Mouse (Mus musculus) adrenal gland, adult (tissue): ENCODE data around the gene Plscr1.

Experiments
- DNase-seq, 2 experiments: peaks; one replicate each; pipeline ENCODE4 v3.0.0; 2022 to 2023; ENCODE audit warnings: low spot score in 1 of 2; ENCODE audit not compliant: inconsistent age in 2 of 2

The Plscr1 gene

DNA sequence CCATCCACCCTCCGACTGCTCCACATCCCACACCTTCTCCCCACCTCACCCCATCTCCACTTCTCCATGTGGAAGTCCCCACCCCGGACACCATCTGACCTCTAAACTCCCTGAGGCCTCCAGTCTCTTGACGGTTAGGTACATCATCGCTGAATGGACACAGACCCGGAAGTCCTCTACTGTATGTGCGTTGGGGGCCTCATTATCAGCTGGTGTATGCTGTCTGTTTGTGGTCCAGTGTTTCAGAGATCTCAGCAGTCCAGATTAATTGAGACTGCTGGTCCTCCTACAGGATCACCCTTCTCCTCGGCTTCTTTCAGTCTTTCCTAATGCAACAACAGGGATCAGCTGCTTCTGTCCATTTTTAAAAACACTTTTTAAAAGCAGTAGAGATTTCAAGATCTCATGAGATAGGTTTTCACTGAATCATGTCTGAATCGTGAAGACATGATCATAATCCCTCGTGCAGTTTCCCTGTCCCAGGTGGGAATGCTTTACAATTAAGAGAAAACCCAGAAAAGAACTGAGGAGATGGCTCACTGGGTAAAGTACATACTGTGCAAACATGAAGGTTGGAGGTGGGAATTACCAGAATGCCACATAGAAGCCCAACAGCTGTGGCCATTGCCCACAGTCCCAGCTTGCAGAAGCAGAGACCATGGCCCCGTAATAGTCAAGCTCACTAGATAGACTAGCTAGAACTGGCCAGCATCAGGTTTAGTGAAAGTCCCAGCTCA is 4.2 kb downstream of the Plscr1 start:
- no peak for DNase-seq

DNA sequence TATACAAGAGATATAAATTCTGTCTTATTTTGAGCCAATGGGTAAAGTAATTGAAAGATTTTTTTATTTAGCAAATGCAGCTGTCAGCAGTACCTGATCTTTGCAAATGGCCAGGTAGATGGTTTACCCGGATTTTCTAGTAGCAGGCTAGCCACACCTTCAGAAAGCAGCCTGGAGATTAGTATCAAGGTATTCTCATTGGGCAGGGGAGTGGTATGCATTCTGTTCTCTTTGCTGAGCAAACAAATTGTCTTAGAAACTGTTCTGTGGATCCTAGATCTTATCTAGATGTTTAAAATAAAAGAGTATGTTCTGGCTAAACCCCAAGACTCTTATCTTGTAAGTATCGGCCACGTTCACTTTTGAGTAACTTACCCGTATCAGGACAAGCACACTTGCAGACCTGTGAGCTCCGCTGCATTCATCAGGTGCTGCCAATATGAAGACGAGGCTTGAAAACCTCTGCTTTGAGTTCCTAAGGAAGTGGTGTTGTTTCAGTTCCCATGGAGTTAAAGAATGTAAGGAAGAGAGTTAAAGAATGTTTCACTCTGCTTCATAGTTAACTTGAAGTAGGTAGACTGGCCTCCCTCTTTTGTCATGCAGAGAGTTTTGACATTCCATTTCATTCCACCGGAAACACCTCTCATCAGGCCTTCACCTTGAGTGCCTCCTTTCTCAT is 11.1 kb downstream of the Plscr1 start:
- DNase-seq: no peak

DNA sequence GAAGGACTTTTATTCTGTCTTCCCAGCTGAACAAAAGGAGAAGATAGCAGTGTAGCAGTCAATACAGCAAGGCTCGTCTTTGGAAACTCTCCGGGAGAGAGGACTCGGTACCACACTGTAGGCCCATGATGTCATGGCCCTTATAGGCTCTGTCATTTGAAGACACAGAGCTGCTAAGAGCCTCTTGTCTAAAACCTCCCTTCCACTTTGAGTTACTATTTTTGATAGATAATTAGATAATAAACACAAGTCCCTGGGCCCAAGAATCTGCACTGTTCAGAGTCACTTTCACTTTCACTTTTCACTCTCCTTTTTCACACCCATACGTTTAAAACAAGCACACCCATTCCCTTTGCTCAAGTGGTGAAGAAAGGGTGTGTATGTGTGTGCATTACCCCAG is 16.2 kb downstream of the Plscr1 start:
- peak in 1 of 2 experiments; percentile 66 for DNase-seq

DNA sequence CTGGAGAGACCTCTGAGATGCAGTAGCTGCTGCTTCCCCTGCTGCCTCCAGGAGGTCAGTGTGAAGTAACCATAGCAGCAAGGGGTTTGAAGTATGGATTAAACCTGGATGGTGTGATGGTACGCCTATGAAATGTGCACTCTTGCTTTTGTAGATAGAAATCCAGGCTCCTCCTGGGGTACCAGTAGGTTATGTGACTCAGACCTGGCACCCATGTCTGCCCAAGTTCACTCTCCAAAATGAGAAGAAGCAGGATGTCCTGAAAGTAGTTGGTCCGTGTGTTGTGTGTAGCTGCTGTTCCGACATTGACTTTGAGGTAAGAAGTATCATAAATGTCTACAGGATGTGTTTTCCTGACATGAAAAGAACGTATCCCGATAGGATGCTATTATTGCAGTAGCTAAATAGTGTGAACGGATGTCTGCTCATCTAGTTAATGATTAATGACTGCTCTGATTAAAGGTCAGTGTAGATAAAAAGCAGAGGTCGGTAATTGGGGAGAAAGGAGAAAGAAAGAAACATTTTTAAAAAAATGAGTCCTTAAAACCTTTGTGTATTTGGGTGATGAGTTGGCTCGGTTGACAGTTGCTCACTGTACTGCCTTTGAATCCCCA is 17.1 kb downstream of the Plscr1 start:
- no peak for DNase-seq

DNA sequence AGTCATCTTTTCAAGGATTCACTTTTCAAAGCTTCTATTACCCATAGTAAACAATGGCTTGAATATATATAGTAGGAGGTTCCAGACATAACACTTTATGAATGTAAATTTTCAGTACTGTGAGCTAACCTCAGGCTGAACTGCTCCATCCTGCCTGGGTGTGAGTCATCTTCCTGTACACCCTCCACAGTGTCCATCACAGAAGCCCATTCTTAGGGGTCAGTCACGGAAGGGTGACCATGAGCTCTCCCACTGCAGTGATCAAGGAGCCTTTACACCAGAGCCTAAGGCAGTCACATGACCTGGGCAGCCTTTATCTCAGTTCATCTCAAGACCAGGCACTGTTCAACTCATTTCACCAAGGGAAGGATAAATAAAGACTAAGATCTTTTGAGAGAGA is 18.2 kb downstream of the Plscr1 start:
- DNase-seq: no peak

DNA sequence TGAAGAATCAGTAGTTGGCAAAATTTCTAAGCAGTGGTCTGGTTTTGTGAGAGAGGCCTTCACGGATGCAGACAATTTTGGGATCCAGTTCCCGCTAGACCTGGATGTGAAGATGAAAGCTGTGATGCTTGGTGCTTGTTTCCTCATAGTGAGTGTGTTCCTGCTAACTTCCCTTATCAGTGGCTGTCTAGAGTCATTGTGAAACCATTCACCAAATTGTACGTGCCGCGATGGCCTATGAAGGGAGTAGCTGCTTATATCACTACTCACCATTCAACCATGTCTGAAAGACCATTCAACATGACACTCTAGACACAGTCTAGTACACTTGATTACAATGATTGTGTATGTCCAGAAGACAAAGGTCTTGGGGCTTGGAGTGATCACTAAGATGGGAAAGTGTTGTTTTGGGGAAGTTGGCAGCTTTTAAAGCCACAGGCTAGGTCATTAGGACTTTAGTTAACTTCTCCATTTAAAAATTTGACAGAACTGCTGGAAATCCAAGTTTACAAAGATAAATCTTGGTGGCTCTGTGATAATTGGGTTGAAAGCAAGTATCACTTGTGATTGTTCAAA is 20.4 kb downstream of the Plscr1 start:
- DNase-seq: no peak

DNA sequence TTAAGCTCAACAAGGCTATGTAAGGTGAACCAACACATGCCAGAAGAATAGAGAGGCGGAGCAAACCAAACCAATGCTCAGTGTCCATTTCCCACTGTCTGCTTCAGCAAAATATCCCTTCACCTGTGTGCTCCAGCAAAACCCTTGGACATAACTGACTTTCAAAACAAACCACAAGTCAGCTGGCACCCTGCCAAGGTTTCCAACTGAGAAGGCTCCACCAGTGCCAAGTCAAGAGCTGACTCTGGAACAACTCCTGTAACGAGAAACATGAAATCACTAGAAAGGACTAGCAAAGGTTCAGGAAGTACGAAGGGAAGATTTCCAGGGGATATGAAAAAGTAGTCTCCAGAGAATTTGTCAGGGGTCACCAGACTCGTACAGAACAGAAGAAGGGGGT is 21.4 kb downstream of the Plscr1 start:
- DNase-seq: peak; percentile 63 to 91

DNA sequence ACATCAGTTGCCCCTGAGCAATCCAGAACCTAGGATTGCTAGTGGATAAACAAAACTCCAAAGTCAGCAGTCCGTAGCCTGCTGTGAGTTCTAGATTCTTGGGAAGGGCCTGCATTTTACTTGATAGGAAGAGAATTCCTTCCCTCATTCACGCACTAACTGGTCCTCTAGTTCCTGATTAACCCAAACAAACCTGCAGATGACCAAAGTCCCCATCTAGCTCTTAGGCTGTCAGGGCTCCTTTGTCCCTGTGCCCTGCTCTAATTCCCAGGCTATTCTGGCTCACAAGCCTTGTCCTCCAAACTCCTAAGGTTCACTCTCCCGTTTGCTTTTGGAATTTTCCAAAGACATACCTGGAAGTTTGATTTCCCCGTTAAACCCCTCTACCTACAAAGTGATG is 23.1 kb downstream of the Plscr1 start:
- DNase-seq: no peak

DNA sequence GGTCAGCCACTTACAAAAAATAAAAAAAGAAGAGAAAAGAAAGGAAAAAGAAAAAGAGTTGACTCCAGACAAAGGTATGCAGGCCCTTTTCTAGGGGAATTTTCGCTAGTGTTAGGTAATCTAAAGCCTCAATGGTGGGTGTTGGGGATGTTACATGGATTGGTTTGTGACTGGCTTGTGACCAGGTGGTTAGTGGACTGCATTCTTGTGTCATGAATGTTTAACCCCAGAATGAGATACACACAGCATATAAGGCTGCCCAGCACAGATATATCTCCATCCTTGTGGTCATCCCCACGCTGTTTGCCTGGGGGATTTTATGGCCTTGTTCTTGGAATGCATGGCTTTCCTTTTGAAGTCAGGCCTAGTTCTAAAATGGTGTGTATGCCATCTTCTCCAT is 23.7 kb downstream of the Plscr1 start:
- DNase-seq: no peak

DNA sequence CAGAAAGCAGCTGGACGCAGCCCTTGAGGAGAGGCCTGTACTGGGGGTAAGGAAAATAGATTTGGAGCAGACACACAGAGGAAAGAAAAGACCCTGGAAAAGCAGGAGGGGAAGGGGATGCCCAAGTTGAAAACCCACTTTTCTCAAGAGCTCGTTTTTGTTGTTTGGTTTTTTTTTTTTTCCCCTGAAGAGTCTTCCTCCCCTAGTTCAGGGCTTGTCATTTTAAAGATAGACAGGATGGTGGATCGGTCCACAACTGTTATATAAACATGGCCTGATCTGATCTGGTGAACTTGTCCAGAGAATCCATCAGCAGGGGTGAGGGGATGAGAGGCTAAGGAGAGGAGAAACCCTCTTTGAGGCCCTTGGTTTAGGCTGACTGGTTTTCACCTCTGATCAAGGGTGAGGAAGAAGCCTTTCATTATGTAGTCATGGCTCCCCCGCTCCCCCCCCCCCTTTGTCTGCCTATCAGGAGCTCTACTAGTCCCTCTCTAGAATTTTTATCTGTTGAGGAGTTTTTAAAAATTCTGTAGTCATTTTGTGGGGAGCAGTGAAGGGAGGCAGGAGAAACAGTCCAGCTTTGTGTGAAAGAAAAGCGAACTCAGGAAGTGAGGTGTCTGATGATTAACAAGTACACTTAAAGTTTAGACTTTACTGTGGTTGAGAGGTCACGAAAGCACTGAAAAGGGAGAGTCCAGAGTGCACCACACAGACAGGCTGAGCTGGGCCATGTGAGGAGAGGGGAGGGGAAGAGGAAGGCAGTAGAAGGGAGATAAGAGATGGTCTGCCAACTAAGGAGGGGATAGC is 24.6 kb downstream of the Plscr1 start:
- DNase-seq: peak in 1 of 2 experiments; percentile 37

DNA sequence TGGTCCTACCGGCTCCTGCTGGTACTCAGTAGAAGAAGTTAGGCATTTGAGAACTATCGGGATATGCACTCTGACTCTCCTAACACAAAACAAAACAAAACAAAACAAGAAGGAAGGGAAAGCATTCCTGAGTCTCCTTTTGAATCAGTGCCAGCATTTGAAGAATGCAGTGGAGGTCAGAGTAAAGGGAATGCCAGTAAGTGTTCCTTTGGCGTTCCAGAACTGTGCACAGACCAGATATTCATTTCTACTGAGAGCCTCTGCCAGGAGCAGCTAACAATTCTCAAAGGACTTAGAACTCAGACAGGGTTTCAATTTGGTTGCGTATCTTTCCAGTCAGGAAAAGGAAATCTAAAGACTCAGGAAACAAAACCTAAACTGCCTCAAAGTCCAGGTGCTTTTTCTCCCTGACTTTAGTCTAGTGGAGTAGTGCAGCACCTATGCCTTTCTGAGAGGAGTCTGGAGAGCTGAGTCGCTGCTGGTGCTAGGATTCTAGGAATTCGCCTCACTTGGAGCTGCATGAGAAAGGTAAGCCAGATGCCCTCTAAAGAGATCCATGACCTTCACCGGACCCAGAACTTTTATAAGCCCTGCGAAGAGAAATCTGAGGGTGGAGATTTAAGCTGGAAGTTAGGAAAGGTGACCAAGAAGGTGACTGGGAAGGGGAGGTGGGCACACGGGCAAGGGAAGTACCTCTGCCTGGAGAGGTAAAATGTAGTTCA is 26.1 kb downstream of the Plscr1 start, which contains the start of gene Plscr2:
Gene Plscr2 (plus strand): TSS at position 117 of the 722 bp plus-strand sequence.
- peak; percentile 24 to 73 for DNase-seq

DNA sequence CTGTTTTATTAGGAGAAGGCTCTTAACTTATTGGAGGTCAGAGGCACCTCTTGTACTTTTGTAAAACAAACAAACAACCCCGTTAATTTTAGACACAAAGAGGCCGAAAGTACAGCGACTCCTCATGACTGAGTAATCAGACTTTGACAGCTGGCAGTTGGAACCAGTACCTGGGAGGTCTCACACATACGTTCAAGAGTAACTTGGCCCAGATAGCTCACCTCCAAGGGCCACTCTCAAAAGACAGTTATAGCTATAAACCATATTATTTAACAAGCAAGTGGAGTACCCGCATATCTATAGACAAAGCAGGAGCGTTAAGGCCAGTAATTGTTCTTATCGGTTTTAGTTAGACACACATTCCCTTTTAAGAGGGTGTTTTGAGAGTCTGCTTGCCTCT is 26.8 kb downstream of the Plscr1 start:
- peak in 1 of 2 experiments; percentile 35 for DNase-seq

DNA sequence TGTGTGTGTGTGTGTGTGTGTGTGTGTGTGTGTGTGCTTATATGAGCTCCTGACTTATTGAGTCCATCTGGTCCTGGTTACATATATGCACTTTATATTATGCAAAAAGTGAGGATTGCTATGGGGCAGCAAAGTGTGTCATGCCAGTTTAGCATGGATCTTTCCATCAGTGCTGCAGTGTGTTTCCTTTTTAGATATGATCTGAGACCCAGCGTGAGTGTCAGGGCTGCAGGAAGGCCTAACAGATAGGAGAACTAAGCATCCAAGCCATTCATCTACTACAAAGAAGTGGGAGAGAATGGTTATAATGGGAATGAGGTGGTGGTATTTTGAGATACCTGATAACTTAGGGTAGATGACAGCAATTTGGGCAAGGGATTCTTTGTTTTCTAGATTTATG is 30.5 kb downstream of the Plscr1 start:
- DNase-seq: no peak

DNA sequence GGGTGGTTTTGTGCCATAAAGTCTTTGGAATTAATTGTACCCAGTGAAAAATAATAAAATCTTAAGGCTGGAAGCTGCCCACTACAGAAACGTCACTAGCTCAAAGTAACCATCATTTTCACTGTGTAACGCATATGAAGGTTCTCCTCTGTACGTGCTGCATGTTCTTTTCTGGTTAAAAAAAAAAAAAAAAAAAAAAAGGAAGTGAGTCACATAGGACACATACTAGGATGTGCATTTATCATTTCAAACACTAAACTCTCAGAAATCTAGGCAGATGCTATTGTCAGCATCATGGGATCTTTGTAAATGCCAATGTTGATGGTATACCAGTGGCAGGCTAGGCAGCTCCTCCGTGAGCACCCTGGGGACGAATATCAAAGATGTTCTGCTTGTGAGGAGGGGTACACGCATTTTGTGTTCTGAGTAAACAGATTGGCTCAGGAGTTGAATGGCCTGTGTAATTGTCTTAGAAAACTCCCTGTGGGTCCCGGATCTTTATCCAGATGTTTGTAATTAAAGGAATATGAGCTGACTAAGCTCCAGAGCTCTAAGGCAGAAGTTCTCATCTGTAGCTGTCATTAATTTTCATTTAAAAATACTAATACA is 33.1 kb downstream of the Plscr1 start:
- no peak for DNase-seq

DNA sequence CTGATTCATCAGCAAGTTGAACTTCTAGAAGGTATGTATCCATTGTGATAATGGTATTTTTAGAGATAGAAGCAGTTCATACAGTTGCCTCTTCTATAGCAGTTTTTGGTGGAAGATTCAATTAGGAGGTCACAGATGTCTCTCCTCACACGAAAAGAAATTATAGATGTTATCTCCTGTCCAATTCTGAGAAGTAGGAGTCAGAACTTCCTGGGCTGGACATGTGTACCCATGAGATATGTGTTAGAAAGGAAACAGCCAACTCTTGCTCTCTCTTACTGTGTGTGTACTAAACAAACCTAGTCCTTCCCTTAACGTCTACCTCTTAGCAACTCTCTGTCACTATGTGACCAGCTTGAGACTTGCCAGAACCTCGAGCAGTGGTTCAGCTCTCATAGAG is 40.1 kb downstream of the Plscr1 start:
- no peak for DNase-seq

DNA sequence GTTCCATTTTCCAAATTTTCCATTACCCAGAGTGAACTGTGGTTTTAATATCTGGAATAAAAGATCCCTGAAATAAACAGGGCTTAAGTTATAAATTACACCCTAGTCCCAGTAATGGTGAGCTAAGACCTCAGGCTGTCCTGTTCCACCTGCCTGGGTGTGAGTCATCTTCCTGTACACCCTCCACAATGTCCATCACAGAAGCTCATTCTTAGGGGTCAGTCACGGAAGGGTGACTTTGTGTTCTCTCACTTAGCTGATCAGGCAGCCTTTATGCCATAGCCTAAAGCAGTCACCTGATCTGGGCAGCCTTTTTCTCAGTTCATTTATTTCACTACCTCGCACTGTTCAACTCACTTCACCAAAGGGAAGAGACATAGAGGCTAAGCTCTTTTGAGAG is 42.6 kb downstream of the Plscr1 start:
- peak in 1 of 2 experiments; percentile 18 for DNase-seq

DNA sequence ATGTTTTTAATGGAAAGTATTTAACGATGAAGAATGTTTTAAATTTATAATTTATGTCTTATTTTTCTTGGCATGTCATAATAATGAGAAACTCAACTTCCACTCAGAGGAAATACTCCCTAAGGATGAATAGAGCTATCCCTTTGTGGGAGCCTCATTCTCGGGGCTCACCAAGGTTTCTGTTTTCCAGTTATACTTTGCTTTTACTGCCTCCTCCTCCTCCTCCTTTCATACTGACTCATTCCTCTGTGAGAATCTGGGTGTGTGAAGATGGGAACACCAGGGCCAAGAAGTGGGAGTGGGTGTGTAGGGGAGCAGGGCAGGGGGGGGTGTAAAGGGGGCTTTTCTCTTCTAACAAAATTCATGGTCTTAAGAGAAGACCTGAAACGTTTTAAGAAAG is 43.4 kb downstream of the Plscr1 start:
- no peak for DNase-seq

DNA sequence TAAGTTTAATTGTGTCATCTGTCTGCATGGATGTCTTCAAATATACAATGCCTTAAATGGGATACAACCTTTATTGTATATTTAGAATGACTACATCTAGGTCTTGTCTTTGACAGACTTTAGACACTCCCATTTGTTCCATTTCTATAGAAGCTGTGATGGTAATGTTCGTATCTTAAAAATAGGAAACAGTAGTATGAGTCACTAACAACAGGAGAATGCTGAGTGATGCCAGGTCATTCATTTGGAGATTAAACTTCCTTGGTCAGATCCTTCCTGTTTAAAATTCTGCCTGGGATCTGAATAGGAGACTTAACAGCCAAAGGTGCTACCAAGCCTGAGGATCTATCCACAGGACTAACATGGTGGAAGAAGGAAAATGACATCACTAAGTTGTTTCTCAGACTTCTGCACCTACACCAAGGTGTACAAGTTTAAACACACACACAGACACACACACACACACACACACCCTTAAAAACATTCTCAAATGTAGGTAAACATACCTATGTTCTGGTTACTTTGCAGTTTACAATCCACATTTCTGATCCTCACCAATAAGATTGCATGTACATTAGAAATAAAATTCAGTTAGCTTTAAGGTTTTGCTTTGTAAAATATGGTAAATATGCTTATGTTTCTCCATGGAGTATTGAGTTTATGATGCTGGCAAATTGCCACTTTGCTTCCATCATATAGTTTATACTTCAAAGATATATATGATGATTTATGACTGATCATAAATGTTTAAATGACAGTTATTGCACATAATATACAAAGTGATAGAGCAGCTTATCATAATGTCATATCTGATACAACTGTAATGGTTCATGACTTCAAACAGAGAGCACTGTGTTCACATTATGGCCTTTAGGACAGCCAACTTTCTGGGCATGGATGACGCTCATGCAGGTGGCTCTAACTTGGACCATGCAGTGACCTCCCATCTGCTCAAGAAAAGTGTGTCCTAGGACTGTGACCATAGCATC is 44.3 kb downstream of the Plscr1 start:
- no peak for DNase-seq

DNA sequence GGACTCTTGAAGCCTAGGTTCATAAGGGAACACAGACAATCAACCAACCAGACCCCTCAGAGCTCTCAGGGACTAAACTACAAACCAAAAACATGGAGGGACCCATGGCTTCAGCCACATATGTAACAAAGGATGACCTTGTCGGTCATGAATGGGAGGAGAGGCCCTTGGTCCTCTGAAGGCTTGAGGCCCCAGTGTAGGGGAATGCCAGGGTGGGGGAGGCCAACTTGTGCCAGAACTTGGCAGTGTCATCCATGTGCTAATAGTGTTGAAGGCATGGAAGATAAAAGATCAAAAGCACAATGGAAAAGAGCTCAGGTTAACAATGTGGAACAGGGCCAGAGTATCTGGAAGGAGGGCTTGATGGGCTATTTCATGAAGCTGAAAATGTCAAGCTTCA is 48.7 kb downstream of the Plscr1 start:
- DNase-seq: no peak
